Mouse (Mus musculus): ENCODE measurements at regions not wholly inside any gene's neighbourhood (a gene's known extent, or its start where the extent isn't known, plus 50 kb on each side); places are given as distances from the start of the nearest gene placed in this dataset.
A peak's percentile ranks its signal among the peaks of the same experiment; 100 is the strongest.

- DNase-seq: no peak
- intact Hi-C loops (cut with DNase I): no loop called here
These were observed 101.1 kb upstream of the Ptgfr start for GRCm38 (mm10) chr3:151938472-151939029.

GRCm38 (mm10) chr3:151931656-151932055, 94.2 kb upstream of the Ptgfr start:
- no peak for DNase-seq
- intact Hi-C loops (cut with DNase I): no loop called here

- no peak for DNase-seq
These were observed 93.7 kb upstream of the Ptgfr start for GRCm38 (mm10) chr3:151931096-151931495.

GRCm38 (mm10) chr3:151914010-151914513, 76.6 kb upstream of the Ptgfr start:
- intact Hi-C loops (cut with DNase I): loop anchor here (5.0 to 10.0 kb wide), 2 partner anchors 77 to 281 kb away; partner anchors contain the start of gene Ptgfr
- DNase-seq: peak; percentile 65 to 71

More at GRCm38 (mm10) chr3:151931096-151931495, 93.7 kb upstream of the Ptgfr start:
- intact Hi-C loops (cut with DNase I): no loop called here

GRCm38 (mm10) chr3:151912292-151912691, 74.9 kb upstream of the Ptgfr start:
- DNase-seq: peak in 1 of 2 experiments; percentile 19
- intact Hi-C loops (cut with DNase I): loop anchor here (5.0 to 10.0 kb wide), 2 partner anchors 75 to 283 kb away; partner anchors contain the start of gene Ptgfr

- DNase-seq: no peak
- intact Hi-C loops (cut with DNase I): loop anchor here (5.0 to 10.0 kb wide), 2 partner anchors 74 to 284 kb away; partner anchors contain the start of gene Ptgfr
These were observed 73.4 kb upstream of the Ptgfr start for GRCm38 (mm10) chr3:151910851-151911250.

GRCm38 (mm10) chr3:151909344-151909743, 71.9 kb upstream of the Ptgfr start:
- no peak for DNase-seq
- intact Hi-C loops (cut with DNase I): no loop called here

GRCm38 (mm10) chr3:151908886-151909285, 71.5 kb upstream of the Ptgfr start:
- intact Hi-C loops (cut with DNase I): no loop called here

GRCm38 (mm10) chr3:151905775-151906174, 68.3 kb upstream of the Ptgfr start:
- intact Hi-C loops (cut with DNase I): no loop called here
- DNase-seq: no peak

More at GRCm38 (mm10) chr3:151908886-151909285, 71.5 kb upstream of the Ptgfr start:
- no peak for DNase-seq

GRCm38 (mm10) chr3:151903169-151903568, 65.7 kb upstream of the Ptgfr start:
- intact Hi-C loops (cut with DNase I): no loop called here

GRCm38 (mm10) chr3:151902216-151902827, 64.9 kb upstream of the Ptgfr start:
- no peak for DNase-seq
- intact Hi-C loops (cut with DNase I): no loop called here

More at GRCm38 (mm10) chr3:151903169-151903568, 65.7 kb upstream of the Ptgfr start:
- no peak for DNase-seq

- no peak for DNase-seq
- intact Hi-C loops (cut with DNase I): no loop called here
These were observed 62.2 kb upstream of the Ptgfr start for GRCm38 (mm10) chr3:151899676-151900075.

GRCm38 (mm10) chr3:151899094-151899493, 61.7 kb upstream of the Ptgfr start:
- DNase-seq: no peak
- intact Hi-C loops (cut with DNase I): no loop called here

GRCm38 (mm10) chr3:151896320-151896719, 58.9 kb upstream of the Ptgfr start:
- intact Hi-C loops (cut with DNase I): no loop called here
- DNase-seq: no peak

GRCm38 (mm10) chr3:151894712-151895111, 57.3 kb upstream of the Ptgfr start:
- DNase-seq: no peak
- intact Hi-C loops (cut with DNase I): loop anchor here (5.0 kb wide), 1 partner anchor 173 kb away; no protein-coding TSS in a partner anchor

GRCm38 (mm10) chr3:151893421-151894235, 56.2 kb upstream of the Ptgfr start:
- no peak for DNase-seq

GRCm38 (mm10) chr3:151891760-151892253, 54.4 kb upstream of the Ptgfr start:
- peak; percentile 72 to 77 for DNase-seq
- intact Hi-C loops (cut with DNase I): loop anchor here (5.0 kb wide), 1 partner anchor 175 kb away; no protein-coding TSS in a partner anchor

More at GRCm38 (mm10) chr3:151893421-151894235, 56.2 kb upstream of the Ptgfr start:
- intact Hi-C loops (cut with DNase I): loop anchor here (5.0 kb wide), 1 partner anchor 174 kb away; no protein-coding TSS in a partner anchor

- intact Hi-C loops (cut with DNase I): loop anchor here (5.0 kb wide), 1 partner anchor 176 kb away; no protein-coding TSS in a partner anchor
These were observed 53.9 kb upstream of the Ptgfr start for GRCm38 (mm10) chr3:151891336-151891735.

GRCm38 (mm10) chr3:151889738-151890137, 52.3 kb upstream of the Ptgfr start:
- intact Hi-C loops (cut with DNase I): loop anchor here (5.0 kb wide), 1 partner anchor 178 kb away; no protein-coding TSS in a partner anchor
- no peak for DNase-seq

More at GRCm38 (mm10) chr3:151891336-151891735, 53.9 kb upstream of the Ptgfr start:
- DNase-seq: no peak

Data from heart, postnatal 10 days (tissue).